In the genomic region with DNA sequence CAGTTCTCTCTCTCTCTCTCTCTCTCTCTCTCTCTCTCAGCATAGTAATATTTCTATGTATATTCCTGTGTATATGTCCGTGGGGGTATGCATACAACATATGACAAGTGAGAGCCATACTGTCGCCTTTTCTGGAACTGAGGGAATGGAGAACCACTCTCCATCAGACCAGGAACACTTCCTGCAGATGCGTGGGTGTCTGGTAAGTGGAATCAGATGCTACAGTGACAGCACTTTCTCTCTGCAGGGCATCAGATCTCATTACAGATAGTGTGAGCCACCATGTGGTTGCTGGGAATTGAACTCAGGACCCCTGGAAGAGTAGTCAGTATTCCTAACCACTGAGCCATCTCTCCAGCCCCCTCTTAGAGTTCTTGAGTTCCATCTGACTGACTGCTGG, we compare ENCODE assay signal across 12 mouse cellular contexts.
"Had no signal": no experiment of that assay in that cellular context is flagged by ENCODE, and none has a peak within 500 bp of the region (broad histone marks: within the 10 kb centered on the region; RNA-seq: fewer than 3 reads in every experiment).

No protein-coding gene starts in this region.

- DNase-seq: retina, postnatal 1 day; right cerebral cortex, adult 18-20 months; right cerebral cortex, postnatal 14 days; right cerebral cortex, postnatal 25 days; right cerebral cortex, postnatal 4 days; spleen, adult 18-20 months; thymus, adult 18-20 months; thymus, adult 2 months; thymus, postnatal 14 days; thymus, postnatal 25 days; thymus, postnatal 36 days; thymus, postnatal 4 days had no signal
